34 mouse cellular contexts compared by ENCODE assay signal in the genomic region with DNA sequence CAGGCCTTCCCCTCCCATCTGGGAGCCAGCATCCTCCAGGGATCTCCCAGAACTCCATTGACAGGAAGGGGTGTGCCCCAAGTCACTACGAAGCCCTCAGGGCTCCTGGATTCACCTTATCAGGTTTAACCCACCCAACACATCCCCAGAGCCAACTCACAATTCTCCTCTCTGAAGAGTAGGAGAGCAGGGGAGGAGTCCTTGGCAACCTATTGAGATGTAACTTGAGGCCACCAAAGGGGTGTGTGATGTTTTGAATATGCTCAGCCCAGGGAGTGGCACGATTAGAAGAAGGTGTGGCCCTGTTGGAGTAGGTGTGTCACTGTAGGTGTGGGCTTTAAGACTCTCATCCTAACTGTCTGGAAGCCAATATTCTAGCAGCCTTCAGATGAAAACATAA. TPM values are rescaled to one million over a fixed set of nuclear protein-coding genes. Genes with fewer than 3 reads are reported as not detected.
DNase-seq lines count a peak whose midpoint lies in the region; ATAC-seq and TF ChIP-seq lines count a peak whose summit lies in the region.
"Had no signal": no experiment of that assay in that cellular context is flagged by ENCODE, and none has a peak within 500 bp of the region (broad histone marks: within the 10 kb centered on the region; RNA-seq: fewer than 3 reads in every experiment).

No protein-coding gene starts in this region.

- no peak overlapping the region for H3K4me3 ChIP-seq in stomach, postnatal 0 days (ENCODE audit: low read depth, low read length)
- H3K4me3 ChIP-seq in lung, adult 2 months (replicated peaks; ENCODE audit: extremely low read depth, low read depth, low read length): no peak overlapping the region
- H3K4me3 ChIP-seq: embryonic facial prominence, embryonic 13.5 days; forebrain, embryonic 13.5 days; hindbrain, embryonic 13.5 days; limb, embryonic 10.5 days; limb, embryonic 15.5 days; lung, embryonic 15.5 days; midbrain, embryonic 12.5 days; myocyte; neural tube, embryonic 12.5 days had no signal

- H3K36me3 ChIP-seq in stomach, postnatal 0 days (ENCODE audit: control insufficient read depth, insufficient read depth, low read length): no peaks in the 10 kb centered on the region
- H3K36me3 ChIP-seq: embryonic facial prominence, embryonic 13.5 days; hindbrain, embryonic 13.5 days; limb, embryonic 10.5 days; limb, embryonic 15.5 days; lung, embryonic 15.5 days; midbrain, embryonic 12.5 days; neural tube, embryonic 12.5 days had no signal

- peak; percentile 32; the same call in 1 of the 2 replicates for ATAC-seq in erythroblast, adult 5-6 weeks (replicated peaks; ENCODE audit: low FRiP score, poor library complexity, severe bottlenecking)
- ATAC-seq in stomach, postnatal 0 days (ENCODE audit: low FRiP score, low TSS enrichment): peak; percentile 41; the same call in 1 of the 2 replicates
- ATAC-seq: forebrain, embryonic 13.5 days; intestine, postnatal 0 days had no signal

- H3K4me2 ChIP-seq in stomach, postnatal 0 days (replicated peaks; ENCODE audit: low read depth): no peak overlapping the region
- H3K4me2 ChIP-seq: embryonic facial prominence, embryonic 13.5 days; forebrain, embryonic 13.5 days; heart, embryonic 11.5 days; hindbrain, embryonic 13.5 days; limb, embryonic 15.5 days; lung, embryonic 15.5 days; midbrain, embryonic 12.5 days; neural tube, embryonic 12.5 days had no signal

- H3K4me1 ChIP-seq in stomach, postnatal 0 days (replicated peaks; ENCODE audit: control insufficient read depth, insufficient read depth): no peaks in the 10 kb centered on the region; the same call in 1 of the 2 replicates
- no peaks in the 10 kb centered on the region for H3K4me1 ChIP-seq in lung, adult 2 months (ENCODE audit: control insufficient read depth, insufficient read depth, low read length)
- H3K4me1 ChIP-seq: forebrain, embryonic 13.5 days; hindbrain, embryonic 13.5 days; lung, embryonic 15.5 days; midbrain, embryonic 12.5 days; neural tube, embryonic 12.5 days had no signal

- no peak overlapping the region for H3K27ac ChIP-seq in stomach, postnatal 0 days (replicated peaks)
- H3K27ac ChIP-seq: embryonic facial prominence, embryonic 13.5 days; forebrain, embryonic 13.5 days; hindbrain, embryonic 13.5 days; limb, embryonic 10.5 days; limb, embryonic 15.5 days; lung, embryonic 15.5 days; midbrain, embryonic 12.5 days; neural tube, embryonic 12.5 days had no signal

- WGBS in stomach, postnatal 0 days: 30% methylated on average over 2 of the region's 2 CpGs
- WGBS in lung, adult 2 months: 23% methylated on average over 2 of the region's 2 CpGs

- DNase-seq in heart, adult 11 months: peak; percentile 83
- DNase-seq in heart, postnatal 10 days: no peak
- peak; percentile 91 for DNase-seq in ES-CJ7 (ENCODE audit: low read depth, low spot score)
- no peak for DNase-seq in stomach, postnatal 0 days (ENCODE audit: low spot score)
- no peak for DNase-seq in lung, adult 2 months
- no peak for DNase-seq in thymus, postnatal 0 days (ENCODE audit: low spot score)
- DNase-seq: adrenal gland, postnatal 10 days; cerebellum, adult 9-10 months; embryo, embryonic 11 days; gastrocnemius, postnatal 14 days; heart, postnatal 4 days; kidney, adult 9 months; kidney, postnatal 10 days; thymus, postnatal 25 days had no signal

- TF ChIP-seq CTCF in stomach, postnatal 0 days (IDR thresholded peaks at IDR 0.05; ENCODE audit: low read depth): no peak
- no peak for TF ChIP-seq CTCF in lung, adult 2 months (IDR thresholded peaks at IDR 0.05; ENCODE audit: insufficient read depth, low read length)

- H3K9me3 ChIP-seq in stomach, postnatal 0 days (ENCODE audit: control insufficient read depth, low read length): no peaks in the 10 kb centered on the region
- H3K9me3 ChIP-seq: embryonic facial prominence, embryonic 13.5 days; forebrain, embryonic 13.5 days; hindbrain, embryonic 13.5 days; limb, embryonic 10.5 days; limb, embryonic 15.5 days; lung, embryonic 15.5 days; midbrain, embryonic 12.5 days; neural tube, embryonic 12.5 days had no signal

- no peak overlapping the region for H3K9ac ChIP-seq in stomach, postnatal 0 days (ENCODE audit: low read length)
- H3K9ac ChIP-seq: embryonic facial prominence, embryonic 13.5 days; forebrain, embryonic 13.5 days; hindbrain, embryonic 13.5 days; limb, embryonic 15.5 days; lung, embryonic 15.5 days; midbrain, embryonic 12.5 days; neural tube, embryonic 12.5 days had no signal

- no peak for TF ChIP-seq POLR2A in lung, adult 2 months (IDR thresholded peaks at IDR 0.05; ENCODE audit: borderline replicate concordance, extremely low read depth, low read depth, low read length)

- no peak for TF ChIP-seq EP300 in stomach, postnatal 0 days (optimal IDR thresholded peaks at IDR 0.05)

- intact Hi-C loops in heart, postnatal 10 days (cut with DNase I): no loop called here

- H3K27me3 ChIP-seq in stomach, postnatal 0 days (ENCODE audit: control insufficient read depth, insufficient read depth, low read length): no peaks in the 10 kb centered on the region
- H3K27me3 ChIP-seq: embryonic facial prominence, embryonic 13.5 days; forebrain, embryonic 13.5 days; hindbrain, embryonic 13.5 days; limb, embryonic 15.5 days; lung, embryonic 15.5 days; midbrain, embryonic 12.5 days; neural tube, embryonic 12.5 days had no signal

RNA-seq across cellular contexts. Expression of gene Mrgprd, which starts 11.1 kb away (rescaled TPM):
- total RNA-seq in heart, postnatal 10 days (2021): not detected
- total RNA-seq in erythroblast, adult 5-6 weeks (2015; ENCODE audit: low replicate concordance): not detected in 2 replicates
- not detected in 2 replicates for total RNA-seq in erythroblast, adult 5-6 weeks (2017; ENCODE audit: low replicate concordance)
- not detected in 2 replicates for polyA plus RNA-seq in stomach, postnatal 0 days (2015; fragmentation: Nextera tagmentation; extraction: Ambion mirVana)
- not detected in 2 replicates for polyA plus RNA-seq in lung, adult 2 months (2012; rRNA removed)
- polyA plus RNA-seq in thymus, postnatal 0 days (2015; fragmentation: Nextera tagmentation; extraction: Ambion mirVana): 0.04 and 0.07 TPM in 2 replicates
- total RNA-seq: adrenal gland, postnatal 10 days; gastrocnemius, postnatal 14 days; granulocyte monocyte progenitor cell, adult 5-6 weeks; heart, postnatal 4 days; left cerebral cortex, postnatal 10 days; megakaryocyte, adult 5-6 weeks; midbrain, postnatal 0 days had no signal
- polyA plus RNA-seq: embryonic facial prominence, embryonic 13.5 days; forebrain, embryonic 13.5 days; heart, embryonic 11.5 days; heart, embryonic 16.5 days; hindbrain, embryonic 13.5 days; intestine, postnatal 0 days; large intestine, adult 2 months; limb, embryonic 10.5 days; limb, embryonic 15.5 days; lung, embryonic 15.5 days; midbrain, embryonic 12.5 days; midbrain, postnatal 0 days; myocyte; small intestine, adult 2 months; stomach, embryonic 14.5 days had no signal

RNA-seq across cellular contexts. Expression of gene Mrgprf, which starts 25.1 kb away (rescaled TPM):
- total RNA-seq in heart, postnatal 10 days (2021): 1 to 10 TPM; 7.1 to 8.0 TPM
- total RNA-seq in erythroblast, adult 5-6 weeks (2015; ENCODE audit: low replicate concordance): not detected in 2 replicates
- total RNA-seq in erythroblast, adult 5-6 weeks (2017; ENCODE audit: low replicate concordance): not detected in 2 replicates
- 9.3 and 9.8 TPM in 2 replicates for polyA plus RNA-seq in stomach, postnatal 0 days (2015; fragmentation: Nextera tagmentation; extraction: Ambion mirVana)
- 14.3 and 16.2 TPM in 2 replicates for polyA plus RNA-seq in lung, adult 2 months (2012; rRNA removed)
- polyA plus RNA-seq in thymus, postnatal 0 days (2015; fragmentation: Nextera tagmentation; extraction: Ambion mirVana): 1.1 and 1.2 TPM in 2 replicates
- total RNA-seq: granulocyte monocyte progenitor cell, adult 5-6 weeks; megakaryocyte, adult 5-6 weeks had no signal

RNA-seq across cellular contexts. Expression of gene Tpcn2, which starts 41.9 kb away (rescaled TPM):
- total RNA-seq in heart, postnatal 10 days (2021): 1 to 10 TPM; 5.5 to 7.6 TPM
- 3.8 and 4.6 TPM in 2 replicates for total RNA-seq in erythroblast, adult 5-6 weeks (2015; ENCODE audit: low replicate concordance)
- total RNA-seq in erythroblast, adult 5-6 weeks (2017; ENCODE audit: low replicate concordance): 1.3 and 2.2 TPM in 2 replicates
- polyA plus RNA-seq in stomach, postnatal 0 days (2015; fragmentation: Nextera tagmentation; extraction: Ambion mirVana): 5.3 and 5.8 TPM in 2 replicates
- polyA plus RNA-seq in lung, adult 2 months (2012; rRNA removed): 31.5 and 40.9 TPM in 2 replicates
- 10.5 and 13.4 TPM in 2 replicates for polyA plus RNA-seq in thymus, postnatal 0 days (2015; fragmentation: Nextera tagmentation; extraction: Ambion mirVana)

Comparison
In these comparisons a context has a peak if more than half of its experiments do, and no peak if none do; other contexts are left out.
1. DNase-seq: peak in heart, adult 11 months (single experiment) and ES-CJ7 (single experiment); none in heart, postnatal 10 days (0 of 2), stomach, postnatal 0 days (single experiment), lung, adult 2 months (single experiment) and thymus, postnatal 0 days (single experiment).